Mouse (Mus musculus) olfactory bulb, adult 2 months (tissue): ENCODE results near the gene Unc5c.

Experiments
- CTCF ChIP-seq: fragments of 200-500 bp; IDR thresholded peaks from 2 replicates; pipeline ENCODE4 v1.5.1; 2012; ENCODE audit warnings: low read depth, mild to moderate bottlenecking, low read length, moderate library complexity; ENCODE audit not compliant: insufficient read depth
- POLR2A ChIP-seq: fragments of 200-500 bp; IDR thresholded peaks from 2 replicates; pipeline ENCODE4 v1.6.1; 2012; ENCODE audit warnings: mild to moderate bottlenecking, low read depth, low read length, moderate library complexity; ENCODE audit not compliant: insufficient read depth

DNA sequence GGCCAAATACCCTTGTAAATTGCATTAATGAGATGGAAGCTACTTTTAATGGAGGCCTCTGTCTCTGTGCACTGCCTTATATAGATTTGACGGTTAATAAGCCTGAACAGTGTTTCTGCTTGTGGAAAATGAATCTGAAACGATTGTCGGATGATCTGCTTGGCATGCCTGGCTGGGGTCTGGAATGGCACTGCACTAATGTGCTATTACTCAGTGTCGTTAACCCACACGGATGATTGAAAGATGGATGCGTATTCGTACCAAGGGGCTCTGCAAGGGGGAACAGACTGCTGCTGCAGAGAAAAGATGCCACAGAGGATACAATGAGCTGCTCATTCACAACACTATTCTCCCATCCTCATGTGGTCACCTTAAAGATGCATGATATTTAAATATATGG is 75.7 kb downstream of the Unc5c start:
- TF ChIP-seq CTCF (no peak), POLR2A (no peak)
